Comparison of ENCODE assay signal across 18 mouse cellular contexts in genomic region chr6:22405021-22405420, GRCm38 (mm10). TPM values are rescaled to one million over a fixed set of nuclear protein-coding genes. Genes with fewer than 3 reads are reported as not detected.
DNase-seq lines count a peak whose midpoint lies in the region; ATAC-seq lines count a peak whose summit lies in the region.
"Had no signal": no experiment of that assay in that cellular context is flagged by ENCODE, and none has a peak within 500 bp of the region (broad histone marks: within the 10 kb centered on the region; RNA-seq: fewer than 3 reads in every experiment).

No protein-coding gene starts in this region.

- ATAC-seq in megakaryocyte, adult 5-6 weeks (ENCODE audit: poor library complexity, severe bottlenecking) = peak; percentile 50; the same call in 1 of the 2 replicates
- ATAC-seq: activated CD4-positive, CD25-positive, alpha-beta regulatory T cell, adult 4 months; forebrain, embryonic 13.5 days; forebrain, embryonic 15.5 days; forebrain, postnatal 0 days; Patski had no signal

- DNase-seq in NIH3T3 (ENCODE audit: low read depth) (peak; percentile 83), adipocyte (ENCODE audit: low spot score) (peak; percentile 21)
- DNase-seq in thymus, adult 18-20 months = no peak
- no peak for DNase-seq in left cerebral cortex, postnatal 10 days (ENCODE audit: extremely low spot score in 1 of 2, low spot score in 2 of 2)
- DNase-seq: adrenal gland, adult 2 months; adrenal gland, postnatal 14 days; adrenal gland, postnatal 36 days; cerebellum, adult 11-12 months; cerebellum, adult 2 months; cerebellum, adult 9-10 months; cerebellum, postnatal 10 days; cerebellum, postnatal 25 days; forebrain, postnatal 0 days had no signal

- intact Hi-C loops in left cerebral cortex, postnatal 10 days (cut with DNase I) = no loop called here

RNA-seq across cellular contexts. Expression of gene Fam3c, which starts 49.0 kb away (rescaled TPM):
- 11.6 and 16.4 TPM in 2 replicates for total RNA-seq in megakaryocyte, adult 5-6 weeks (2015)
- total RNA-seq in megakaryocyte, adult 5-6 weeks (2017) = 27.0 and 34.0 TPM in 2 replicates
- 100 to 1,000 TPM; 111 to 126 TPM for total RNA-seq in left cerebral cortex, postnatal 10 days (2021)

Comparison
In these comparisons a context has a peak if more than half of its experiments do, and no peak if none do; other contexts are left out.
1. DNase-seq: peak in NIH3T3 (single experiment) and adipocyte (single experiment); none in thymus, adult 18-20 months (0 of 2) and left cerebral cortex, postnatal 10 days (0 of 2).